Mouse (Mus musculus): ENCODE measurements around the gene Olfr1402. TPM values are rescaled to one million over a fixed set of nuclear protein-coding genes. Genes with fewer than 3 reads are reported as not detected.

Gene Olfr1402
- polyA plus RNA-seq (2014; fragmentation: Nextera tagmentation; extraction: Ambion mirVana), result not detected in 2 replicates

GRCm38 (mm10) chr3:97421920-97422319 is at the start of gene Olfr1402:
Olfr1402 (minus strand) TSS chr3:97422020.
- H3K27ac ChIP-seq (replicated peaks; ENCODE audit: low read depth, low read length), result no peak within 1 kb of the TSS
- WGBS, result 76% methylated on average over 1 of the region's 1 CpGs
- no peak for DNase-seq
- no peak for ATAC-seq (ENCODE audit: low FRiP score, low TSS enrichment)
- H3K36me3 ChIP-seq (ENCODE audit: control insufficient read depth, insufficient read depth, low read length), result no peaks in the 10 kb centered on the region
- no peaks in the 10 kb centered on the region for H3K9me3 ChIP-seq (ENCODE audit: control insufficient read depth, low read length)
- H3K4me1 ChIP-seq (ENCODE audit: control insufficient read depth, insufficient read depth, low read length), result no peaks in the 10 kb centered on the region
- H3K4me2 ChIP-seq (ENCODE audit: low read length), result no peak within 1 kb of the TSS
- no peak within 1 kb of the TSS for H3K4me3 ChIP-seq (replicated peaks; ENCODE audit: low read depth, low read length)
- H3K9ac ChIP-seq (replicated peaks; ENCODE audit: low read length), result no peak within 1 kb of the TSS
- no peaks in the 10 kb centered on the region for H3K27me3 ChIP-seq (ENCODE audit: control insufficient read depth, insufficient read depth, low read length)

- DNase-seq (no peak), ATAC-seq (ENCODE audit: low FRiP score, low TSS enrichment) (no peak)
- Histone ChIP-seq H3K9me3 (ENCODE audit: control insufficient read depth, low read length) (no peaks in the 10 kb centered on the region), H3K4me2 (ENCODE audit: low read length) (no peak overlapping the region), H3K27me3 (ENCODE audit: control insufficient read depth, insufficient read depth, low read length) (no peaks in the 10 kb centered on the region), H3K4me3 (replicated peaks; ENCODE audit: low read depth, low read length) (no peak overlapping the region), H3K27ac (replicated peaks; ENCODE audit: low read depth, low read length) (no peak overlapping the region), H3K36me3 (ENCODE audit: control insufficient read depth, insufficient read depth, low read length) (no peaks in the 10 kb centered on the region), H3K4me1 (ENCODE audit: control insufficient read depth, insufficient read depth, low read length) (no peaks in the 10 kb centered on the region), H3K9ac (replicated peaks; ENCODE audit: low read length) (no peak overlapping the region)
- 83% methylated on average over 4 of the region's 4 CpGs for WGBS
Measured at GRCm38 (mm10) chr3:97455286-97455685, 33.5 kb upstream of the Olfr1402 start.

- WGBS, result 91% methylated on average over 2 of the region's 2 CpGs
- H3K4me2 ChIP-seq (ENCODE audit: low read length), result no peak overlapping the region
- no peaks in the 10 kb centered on the region for H3K36me3 ChIP-seq (ENCODE audit: control insufficient read depth, insufficient read depth, low read length)
- DNase-seq, result no peak
- H3K4me3 ChIP-seq (replicated peaks; ENCODE audit: low read depth, low read length), result no peak overlapping the region
- H3K4me1 ChIP-seq (ENCODE audit: control insufficient read depth, insufficient read depth, low read length), result no peaks in the 10 kb centered on the region
- H3K9me3 ChIP-seq (ENCODE audit: control insufficient read depth, low read length), result no peaks in the 10 kb centered on the region
- ATAC-seq (ENCODE audit: low FRiP score, low TSS enrichment), result no peak
- H3K9ac ChIP-seq (replicated peaks; ENCODE audit: low read length), result no peak overlapping the region
- H3K27me3 ChIP-seq (ENCODE audit: control insufficient read depth, insufficient read depth, low read length), result no peaks in the 10 kb centered on the region
- H3K27ac ChIP-seq (replicated peaks; ENCODE audit: low read depth, low read length), result no peak overlapping the region
Measured at GRCm38 (mm10) chr3:97438619-97439018, 16.8 kb upstream of the Olfr1402 start.

GRCm38 (mm10) chr3:97394289-97394688 is 27.5 kb downstream of the Olfr1402 start:
- H3K27me3 ChIP-seq (ENCODE audit: control insufficient read depth, insufficient read depth, low read length), result no peaks in the 10 kb centered on the region
- no peak overlapping the region for H3K27ac ChIP-seq (replicated peaks; ENCODE audit: low read depth, low read length)
- H3K9ac ChIP-seq (replicated peaks; ENCODE audit: low read length), result no peak overlapping the region
- DNase-seq (peak; percentile 49), ATAC-seq (ENCODE audit: low FRiP score, low TSS enrichment) (no peak)
- no peak overlapping the region for H3K4me3 ChIP-seq (replicated peaks; ENCODE audit: low read depth, low read length)
- H3K9me3 ChIP-seq (ENCODE audit: control insufficient read depth, low read length), result no peaks in the 10 kb centered on the region
- H3K4me2 ChIP-seq (ENCODE audit: low read length), result no peak overlapping the region
- 50% methylated on average over 1 of the region's 1 CpGs for WGBS
- no peaks in the 10 kb centered on the region for H3K4me1 ChIP-seq (ENCODE audit: control insufficient read depth, insufficient read depth, low read length)
- H3K36me3 ChIP-seq (ENCODE audit: control insufficient read depth, insufficient read depth, low read length), result no peaks in the 10 kb centered on the region

- no peaks in the 10 kb centered on the region for H3K4me1 ChIP-seq (ENCODE audit: control insufficient read depth, insufficient read depth, low read length)
- H3K27me3 ChIP-seq (ENCODE audit: control insufficient read depth, insufficient read depth, low read length), result no peaks in the 10 kb centered on the region
- no peak overlapping the region for H3K4me2 ChIP-seq (ENCODE audit: low read length)
- DNase-seq (peak; percentile 46), ATAC-seq (ENCODE audit: low FRiP score, low TSS enrichment) (no peak)
- H3K4me3 ChIP-seq (replicated peaks; ENCODE audit: low read depth, low read length), result no peak overlapping the region
- H3K9me3 ChIP-seq (ENCODE audit: control insufficient read depth, low read length), result no peaks in the 10 kb centered on the region
- no peak overlapping the region for H3K9ac ChIP-seq (replicated peaks; ENCODE audit: low read length)
- no peak overlapping the region for H3K27ac ChIP-seq (replicated peaks; ENCODE audit: low read depth, low read length)
- no peaks in the 10 kb centered on the region for H3K36me3 ChIP-seq (ENCODE audit: control insufficient read depth, insufficient read depth, low read length)
- 74% methylated on average over 5 of the region's 5 CpGs for WGBS
Measured at GRCm38 (mm10) chr3:97393079-97393478, 28.7 kb downstream of the Olfr1402 start.

- Histone ChIP-seq H3K27ac (replicated peaks; ENCODE audit: low read depth, low read length) (no peak overlapping the region), H3K4me2 (ENCODE audit: low read length) (no peak overlapping the region), H3K27me3 (ENCODE audit: control insufficient read depth, insufficient read depth, low read length) (no peaks in the 10 kb centered on the region), H3K9ac (replicated peaks; ENCODE audit: low read length) (no peak overlapping the region), H3K4me3 (replicated peaks; ENCODE audit: low read depth, low read length) (no peak overlapping the region), H3K36me3 (ENCODE audit: control insufficient read depth, insufficient read depth, low read length) (no peaks in the 10 kb centered on the region), H3K4me1 (ENCODE audit: control insufficient read depth, insufficient read depth, low read length) (no peaks in the 10 kb centered on the region), H3K9me3 (ENCODE audit: control insufficient read depth, low read length) (no peaks in the 10 kb centered on the region)
- ATAC-seq (ENCODE audit: low FRiP score, low TSS enrichment), result no peak
- DNase-seq, result peak; percentile 35
Measured at GRCm38 (mm10) chr3:97370382-97370781, 51.4 kb downstream of the Olfr1402 start.

- ATAC-seq (ENCODE audit: low FRiP score, low TSS enrichment) (no peak), DNase-seq (no peak)
- WGBS, result 80% methylated on average over 3 of the region's 3 CpGs
- Histone ChIP-seq H3K27me3 (ENCODE audit: control insufficient read depth, insufficient read depth, low read length) (no peaks in the 10 kb centered on the region), H3K9ac (replicated peaks; ENCODE audit: low read length) (no peak overlapping the region), H3K9me3 (ENCODE audit: control insufficient read depth, low read length) (no peaks in the 10 kb centered on the region), H3K4me3 (replicated peaks; ENCODE audit: low read depth, low read length) (no peak overlapping the region), H3K36me3 (ENCODE audit: control insufficient read depth, insufficient read depth, low read length) (no peaks in the 10 kb centered on the region), H3K4me2 (ENCODE audit: low read length) (no peak overlapping the region), H3K27ac (replicated peaks; ENCODE audit: low read depth, low read length) (no peak overlapping the region), H3K4me1 (ENCODE audit: control insufficient read depth, insufficient read depth, low read length) (no peaks in the 10 kb centered on the region)
Measured at GRCm38 (mm10) chr3:97363418-97364098, 58.3 kb downstream of the Olfr1402 start.

- Histone ChIP-seq H3K9ac (replicated peaks; ENCODE audit: low read length) (no peak overlapping the region), H3K4me3 (replicated peaks; ENCODE audit: low read depth, low read length) (no peak overlapping the region), H3K4me2 (ENCODE audit: low read length) (no peak overlapping the region), H3K27me3 (ENCODE audit: control insufficient read depth, insufficient read depth, low read length) (no peaks in the 10 kb centered on the region), H3K9me3 (ENCODE audit: control insufficient read depth, low read length) (no peaks in the 10 kb centered on the region), H3K36me3 (ENCODE audit: control insufficient read depth, insufficient read depth, low read length) (no peaks in the 10 kb centered on the region), H3K4me1 (ENCODE audit: control insufficient read depth, insufficient read depth, low read length) (no peaks in the 10 kb centered on the region), H3K27ac (replicated peaks; ENCODE audit: low read depth, low read length) (no peak overlapping the region)
- DNase-seq (no peak), ATAC-seq (ENCODE audit: low FRiP score, low TSS enrichment) (no peak)
- WGBS, result 10% methylated on average over 1 of the region's 1 CpGs
Measured at GRCm38 (mm10) chr3:97358448-97358847, 63.4 kb downstream of the Olfr1402 start.

Measured in midbrain, embryonic 14.5 days (tissue).